Mouse (Mus musculus): ENCODE data around the gene Cdk5r2. TPM values are rescaled to one million over a fixed set of nuclear protein-coding genes. Genes with fewer than 3 reads are reported as not detected.
A peak's percentile ranks its signal among the peaks of the same experiment; 100 is the strongest.

Cdk5r2 gene
- polyA plus RNA-seq, 1 experiment from 2014 or later = not detected

GRCm38 (mm10) chr1:74898656-74899431 lies 44.1 kb downstream of the Cdk5r2 start:
- no peak overlapping the region for H3K4me3 ChIP-seq
- H3K9me3 ChIP-seq = no peaks in the 10 kb centered on the region
- H3K9ac ChIP-seq = no peak overlapping the region
- H3K27ac ChIP-seq = no peak overlapping the region
- ATAC-seq (ENCODE audit: insufficient number of reproducible peaks, low FRiP score, low TSS enrichment, low read depth) = no peak
- H3K27me3 ChIP-seq = peaks cover 97% of the 10 kb centered on the region
- 8% methylated on average over 6 of the region's 10 CpGs for WGBS
- peaks cover 20% of the 10 kb centered on the region for H3K4me1 ChIP-seq
- no peaks in the 10 kb centered on the region for H3K36me3 ChIP-seq
- H3K4me2 ChIP-seq = no peak overlapping the region

GRCm38 (mm10) chr1:74900341-74901285 lies 45.9 kb downstream of the Cdk5r2 start:
- Histone ChIP-seq H3K9ac (no peak overlapping the region), H3K27me3 (peaks cover 97% of the 10 kb centered on the region), H3K4me3 (peak overlapping the region; percentile 34), H3K4me1 (peaks cover 20% of the 10 kb centered on the region), H3K4me2 (peak overlapping the region; percentile 68), H3K27ac (no peak overlapping the region), H3K9me3 (no peaks in the 10 kb centered on the region), H3K36me3 (no peaks in the 10 kb centered on the region)
- WGBS = under 1% methylated on average over 66 of the region's 66 CpGs
- ATAC-seq (ENCODE audit: insufficient number of reproducible peaks, low FRiP score, low TSS enrichment, low read depth) = 0 out of 2 replicates have a peak, but pooled peaks have one; percentile 40

DNA sequence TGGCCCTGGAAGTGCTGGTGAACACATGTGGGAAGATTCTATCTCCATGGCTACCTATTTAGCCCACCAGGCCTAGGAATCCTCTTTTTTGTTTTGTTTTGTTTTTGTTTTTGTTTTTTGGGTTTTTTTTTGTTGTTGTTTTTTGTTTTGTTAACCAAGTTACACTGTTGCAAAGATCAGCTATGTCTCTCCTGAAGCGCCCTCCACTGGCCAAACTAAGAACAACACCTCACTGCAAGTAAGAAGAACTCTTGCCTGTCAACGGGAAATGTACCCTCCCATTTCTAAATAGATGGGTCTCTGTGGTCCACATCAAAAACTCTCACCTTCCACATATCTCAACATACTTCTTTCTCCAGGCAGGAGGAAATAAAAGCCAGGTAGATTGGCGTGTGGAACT lies 47.0 kb downstream of the Cdk5r2 start:
- Histone ChIP-seq H3K27ac (no peak overlapping the region), H3K36me3 (no peaks in the 10 kb centered on the region), H3K4me3 (no peak overlapping the region), H3K27me3 (peaks cover 88% of the 10 kb centered on the region), H3K9me3 (no peaks in the 10 kb centered on the region), H3K4me1 (peaks cover 20% of the 10 kb centered on the region), H3K9ac (no peak overlapping the region), H3K4me2 (no peak overlapping the region)
- WGBS = 5% methylated on average over 3 of the region's 3 CpGs
- ATAC-seq (ENCODE audit: insufficient number of reproducible peaks, low FRiP score, low TSS enrichment, low read depth) = no peak

- ATAC-seq (ENCODE audit: insufficient number of reproducible peaks, low FRiP score, low TSS enrichment, low read depth) = no peak
- H3K27me3 ChIP-seq = peaks cover 86% of the 10 kb centered on the region
- H3K27ac ChIP-seq = no peak overlapping the region
- H3K9ac ChIP-seq = no peak overlapping the region
- peaks cover 20% of the 10 kb centered on the region for H3K4me1 ChIP-seq
- 18% methylated on average over 6 of the region's 6 CpGs for WGBS
- H3K36me3 ChIP-seq = no peaks in the 10 kb centered on the region
- no peak overlapping the region for H3K4me3 ChIP-seq
- H3K9me3 ChIP-seq = no peaks in the 10 kb centered on the region
- no peak overlapping the region for H3K4me2 ChIP-seq
These were observed 47.5 kb downstream of the Cdk5r2 start for GRCm38 (mm10) chr1:74902191-74902590.

MicroRNAs encoded within 50 kb of the gene (microRNA counts, 519-probe panel; counts per million panel counts)
- microRNA mmu-miR-375 = 1,729 counts per million, percentile 25 among the panel's probes with 10 or more counts

Small RNAs within 50 kb of the gene (microRNA-seq; reads per million reads assigned to microRNA genes)
- gene Mir375 = 694 reads per million, percentile 71 among the genes with 10 or more reads in this experiment

Other genes with a start within 250 kb of the Cdk5r2 start
- gene Ttll4, start 193.2 kb upstream of the Cdk5r2 start, polyA plus RNA-seq (2015; fragmentation: Nextera tagmentation; extraction: Ambion mirVana) = 10.3 and 12.3 TPM in 2 replicates
- gene Cyp27a1, start 141.4 kb upstream of the Cdk5r2 start, polyA plus RNA-seq (2015; fragmentation: Nextera tagmentation; extraction: Ambion mirVana) = 9.7 and 10.5 TPM in 2 replicates
- gene Prkag3, start 105.7 kb upstream of the Cdk5r2 start, polyA plus RNA-seq (2015; fragmentation: Nextera tagmentation; extraction: Ambion mirVana) = 2.8 and 7.5 TPM in 2 replicates
- gene Wnt6, start 83.0 kb upstream of the Cdk5r2 start, polyA plus RNA-seq (2015; fragmentation: Nextera tagmentation; extraction: Ambion mirVana) = 49.5 and 53.6 TPM in 2 replicates
- gene Wnt10a, start 63.4 kb upstream of the Cdk5r2 start, polyA plus RNA-seq (2015; fragmentation: Nextera tagmentation; extraction: Ambion mirVana) = 9.0 and 9.1 TPM in 2 replicates
- gene Fev, start 30.5 kb downstream of the Cdk5r2 start, polyA plus RNA-seq (2015; fragmentation: Nextera tagmentation; extraction: Ambion mirVana) = 0.17 TPM in 1 of 2 replicates, not detected in the other
- 0.28 TPM in 1 of 2 replicates, not detected in the other for gene Cryba2, start 38.2 kb downstream of the Cdk5r2 start, polyA plus RNA-seq (2015; fragmentation: Nextera tagmentation; extraction: Ambion mirVana)
- not detected in 2 replicates for gene Cfap65, start 80.7 kb downstream of the Cdk5r2 start, polyA plus RNA-seq (2015; fragmentation: Nextera tagmentation; extraction: Ambion mirVana)
- 4.8 and 8.2 TPM in 2 replicates for gene Ihh, start 96.7 kb downstream of the Cdk5r2 start, polyA plus RNA-seq (2015; fragmentation: Nextera tagmentation; extraction: Ambion mirVana)